Mouse (Mus musculus): ENCODE results near the gene Caly.
A peak's percentile ranks its signal among the peaks of the same experiment; 100 is the strongest.

The Caly gene

DNA sequence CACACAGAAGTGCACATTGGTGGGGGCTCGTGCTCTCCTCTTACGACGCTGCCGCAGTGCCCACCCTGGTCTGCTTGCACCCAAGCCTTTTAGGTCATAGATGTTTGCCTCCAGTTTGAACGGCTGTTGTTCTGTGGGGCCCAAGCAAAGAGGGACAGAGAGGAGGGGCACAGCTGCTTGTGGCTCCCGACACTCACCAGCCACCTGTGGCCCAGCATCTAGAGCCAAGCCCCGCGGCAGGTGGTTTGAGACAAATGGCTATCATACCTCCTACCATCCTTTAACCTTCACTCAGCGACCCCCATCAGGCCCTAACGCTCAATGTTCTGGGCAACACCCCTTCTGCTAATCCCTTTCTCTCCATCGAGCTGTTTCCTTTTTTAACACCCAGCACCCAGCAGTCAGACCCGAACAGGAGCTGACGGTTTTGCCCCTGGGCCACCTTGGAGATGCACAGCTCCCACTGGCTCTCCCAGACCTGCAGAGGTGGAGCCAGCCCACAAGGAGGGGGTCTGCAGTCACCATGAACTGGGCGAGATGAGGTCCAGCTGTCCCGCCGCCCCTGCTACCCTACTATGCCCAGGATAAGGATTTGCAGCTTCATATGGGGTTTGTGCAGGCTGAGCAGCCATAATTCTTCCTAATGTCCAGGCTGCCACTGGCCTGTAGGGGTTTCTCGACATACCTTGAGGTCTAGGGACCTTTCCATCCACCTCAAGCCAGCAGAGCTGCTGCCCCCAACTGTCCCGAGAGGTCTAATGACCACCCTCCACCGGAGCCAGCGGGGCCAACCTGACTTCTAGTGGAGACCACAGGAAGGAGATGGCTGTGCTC lies 723 bp downstream of the Caly start:
- DNase-seq = peak; percentile 58 to 67

DNA sequence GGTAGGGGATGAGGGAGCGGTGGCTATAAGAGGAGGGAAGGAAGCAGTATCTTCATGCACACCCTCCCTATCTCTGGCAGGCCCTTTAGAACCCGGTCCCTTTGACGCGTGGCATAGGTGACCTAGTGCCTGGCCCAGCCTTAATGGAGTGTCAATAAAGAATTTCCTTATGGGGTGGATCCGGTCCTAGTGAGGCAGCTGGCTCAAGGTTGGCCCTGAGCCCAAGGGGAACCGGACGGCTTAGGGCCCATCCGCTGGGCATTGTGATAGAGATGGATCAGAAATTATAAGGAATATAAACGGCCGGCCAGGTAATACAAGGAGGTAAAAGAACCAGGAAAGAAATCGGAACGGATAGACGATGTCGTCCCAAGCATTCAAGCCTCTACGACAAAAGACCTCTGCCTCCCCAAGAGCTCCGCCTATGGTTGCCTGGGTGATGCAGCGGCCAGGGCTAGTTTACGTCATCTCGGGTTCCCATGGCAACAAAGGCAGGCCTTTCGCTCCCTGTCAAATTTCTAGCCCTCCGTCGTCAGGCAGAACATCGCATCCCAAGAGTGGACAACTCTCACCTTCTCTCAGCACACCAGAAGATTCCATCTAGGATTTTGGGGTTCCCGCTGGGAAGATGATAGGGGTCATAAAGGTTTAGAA lies 1.7 kb downstream of the Caly start:
- peak; percentile 89 to 94 for DNase-seq

DNA sequence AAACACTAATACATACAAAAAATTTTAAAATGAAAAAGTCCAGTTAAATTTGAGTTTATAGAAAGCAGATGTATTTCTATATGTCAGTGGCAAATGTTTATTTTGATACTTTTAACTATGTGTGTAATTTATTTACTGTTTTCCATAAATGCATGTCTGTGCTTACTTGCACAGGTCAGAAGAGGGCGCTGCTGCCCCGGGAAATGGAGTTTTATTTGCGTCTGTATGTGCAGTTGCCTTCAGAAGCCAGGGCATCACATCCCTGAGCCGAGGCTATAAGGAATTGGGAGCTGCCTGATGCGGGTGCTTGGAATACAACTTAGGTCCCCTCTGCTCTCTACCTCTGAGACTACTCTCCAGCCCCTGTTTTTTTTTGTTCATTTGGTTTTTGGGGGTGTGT lies 3.6 kb downstream of the Caly start:
- peak; percentile 83 to 89 for DNase-seq

DNA sequence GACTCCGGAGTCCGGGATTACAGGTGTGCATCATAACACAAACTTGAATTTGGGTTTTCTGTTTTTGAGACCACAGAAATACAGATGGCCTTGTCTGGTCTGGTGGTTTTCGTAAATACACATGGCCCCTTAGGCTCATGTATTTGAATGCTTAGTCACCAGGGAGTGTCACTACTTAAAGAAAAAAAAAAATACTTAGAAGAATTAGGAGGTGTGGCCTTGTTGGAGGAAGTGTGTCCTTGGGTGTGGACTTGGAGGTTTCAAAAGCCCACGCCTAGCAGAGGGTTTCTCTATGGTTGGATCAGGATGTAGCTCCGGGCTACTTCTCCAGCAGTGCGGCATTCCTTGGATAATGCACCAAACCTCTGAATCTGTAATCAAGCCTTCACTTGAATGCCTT lies 4.7 kb downstream of the Caly start:
- DNase-seq = no peak

DNA sequence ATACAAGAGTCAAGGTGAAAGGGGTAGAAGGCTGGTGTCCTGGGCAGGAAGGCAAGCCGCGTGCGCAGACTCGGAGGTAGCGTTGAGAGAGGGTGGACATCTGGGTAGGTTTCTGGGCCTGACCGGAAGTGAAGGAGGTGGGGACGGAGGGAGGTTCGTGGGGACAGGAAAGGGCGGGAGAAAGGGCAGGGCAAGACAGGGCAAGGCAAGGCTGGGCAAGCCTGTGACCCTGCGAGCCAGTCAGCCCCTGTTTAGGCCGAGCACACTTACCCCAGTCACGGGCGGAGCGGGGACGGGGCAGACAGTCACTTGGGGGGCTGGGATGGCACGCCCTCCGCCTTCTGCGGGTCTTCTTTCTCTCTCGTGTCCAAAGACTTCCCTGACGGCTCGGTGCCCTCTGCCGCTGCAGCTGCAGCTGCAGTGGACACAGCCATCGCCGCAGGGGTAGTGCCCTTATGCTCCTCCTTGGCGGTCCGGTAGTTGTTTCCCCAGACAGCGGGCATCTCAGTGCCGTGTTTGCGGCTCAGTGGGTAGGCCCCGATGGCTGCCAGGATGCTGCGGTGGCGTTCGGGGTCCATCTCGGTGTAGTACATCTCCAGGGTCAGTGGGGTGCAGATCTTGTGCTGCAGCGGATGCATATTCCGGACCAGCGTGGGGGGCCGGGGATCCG lies 12.2 kb downstream of the Caly start:
- no peak for DNase-seq

DNA sequence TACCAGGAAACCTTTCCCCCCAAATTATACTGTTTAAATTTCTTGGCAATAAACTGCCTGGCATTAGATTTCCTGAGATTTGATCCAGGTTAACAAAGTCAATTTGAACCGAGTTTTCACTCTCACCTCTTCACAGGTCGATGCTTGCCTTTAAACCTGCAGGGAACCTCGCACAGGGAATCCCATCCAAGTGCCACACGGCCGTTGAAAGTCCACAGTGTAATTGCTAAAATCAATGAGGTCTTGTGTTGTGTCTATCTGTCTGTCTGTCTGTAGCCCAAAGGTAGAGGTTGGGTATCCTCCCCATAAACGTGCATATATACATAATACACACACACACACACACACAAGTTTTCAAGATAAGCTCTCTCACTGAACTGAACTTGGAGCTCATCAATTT lies 15.0 kb downstream of the Caly start:
- DNase-seq = no peak

DNA sequence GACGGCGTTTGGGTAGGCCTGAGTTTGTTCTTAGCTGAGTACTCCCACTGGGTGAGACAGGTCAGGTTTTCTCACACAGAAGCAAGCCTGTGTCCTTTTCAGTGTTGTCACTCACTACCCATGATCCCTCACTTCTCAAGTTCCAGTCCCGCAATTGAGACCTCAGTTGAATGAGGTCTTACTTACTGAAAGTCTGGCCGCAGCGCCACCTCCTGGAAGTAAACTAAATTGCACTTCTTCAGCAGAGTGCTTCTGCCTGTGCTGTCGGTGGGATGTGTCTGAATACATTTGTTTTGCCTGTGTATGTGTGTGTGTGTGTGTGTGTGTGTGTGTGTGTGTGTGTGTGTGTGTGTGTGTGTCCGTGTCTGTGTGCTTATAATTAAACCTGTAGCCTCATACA lies 19.3 kb downstream of the Caly start:
- peak; percentile 68 to 84 for DNase-seq

DNA sequence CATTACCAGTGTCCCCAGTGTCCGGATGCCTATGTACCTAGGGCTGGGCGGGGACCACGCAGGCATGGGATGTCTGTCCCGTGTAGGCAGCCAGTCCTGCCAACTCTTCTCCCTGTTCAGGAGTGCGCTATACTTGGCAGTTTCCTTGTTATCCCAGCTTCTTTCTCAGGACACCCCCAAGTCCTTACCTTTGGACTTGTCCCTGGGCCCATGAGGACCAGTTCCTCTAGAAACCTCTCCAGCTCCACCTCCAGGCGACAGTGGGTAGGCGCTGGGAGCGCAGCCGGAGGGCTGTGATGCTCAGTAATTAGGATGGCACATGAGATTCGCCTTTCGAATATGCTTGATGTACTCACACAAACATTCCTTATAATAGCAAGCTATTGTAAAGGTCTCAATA lies 20.0 kb downstream of the Caly start:
- DNase-seq = peak in 1 of 2 experiments; percentile 57

DNA sequence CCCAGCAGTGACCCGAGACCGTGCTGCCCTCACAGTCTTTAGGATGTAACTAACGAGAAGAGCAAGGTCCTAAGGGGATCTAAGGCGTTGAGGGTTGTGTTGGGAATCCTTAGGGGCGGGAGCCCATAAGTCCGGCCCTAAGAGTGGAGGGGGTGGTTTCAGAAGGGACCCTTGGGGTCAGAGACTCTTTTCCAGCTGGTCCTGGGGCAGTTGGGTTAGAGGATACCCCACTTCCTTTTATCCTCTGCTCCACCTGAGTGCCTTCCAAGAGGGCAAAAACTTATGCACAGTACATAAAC lies 20.6 kb downstream of the Caly start:
- no peak for DNase-seq

DNA sequence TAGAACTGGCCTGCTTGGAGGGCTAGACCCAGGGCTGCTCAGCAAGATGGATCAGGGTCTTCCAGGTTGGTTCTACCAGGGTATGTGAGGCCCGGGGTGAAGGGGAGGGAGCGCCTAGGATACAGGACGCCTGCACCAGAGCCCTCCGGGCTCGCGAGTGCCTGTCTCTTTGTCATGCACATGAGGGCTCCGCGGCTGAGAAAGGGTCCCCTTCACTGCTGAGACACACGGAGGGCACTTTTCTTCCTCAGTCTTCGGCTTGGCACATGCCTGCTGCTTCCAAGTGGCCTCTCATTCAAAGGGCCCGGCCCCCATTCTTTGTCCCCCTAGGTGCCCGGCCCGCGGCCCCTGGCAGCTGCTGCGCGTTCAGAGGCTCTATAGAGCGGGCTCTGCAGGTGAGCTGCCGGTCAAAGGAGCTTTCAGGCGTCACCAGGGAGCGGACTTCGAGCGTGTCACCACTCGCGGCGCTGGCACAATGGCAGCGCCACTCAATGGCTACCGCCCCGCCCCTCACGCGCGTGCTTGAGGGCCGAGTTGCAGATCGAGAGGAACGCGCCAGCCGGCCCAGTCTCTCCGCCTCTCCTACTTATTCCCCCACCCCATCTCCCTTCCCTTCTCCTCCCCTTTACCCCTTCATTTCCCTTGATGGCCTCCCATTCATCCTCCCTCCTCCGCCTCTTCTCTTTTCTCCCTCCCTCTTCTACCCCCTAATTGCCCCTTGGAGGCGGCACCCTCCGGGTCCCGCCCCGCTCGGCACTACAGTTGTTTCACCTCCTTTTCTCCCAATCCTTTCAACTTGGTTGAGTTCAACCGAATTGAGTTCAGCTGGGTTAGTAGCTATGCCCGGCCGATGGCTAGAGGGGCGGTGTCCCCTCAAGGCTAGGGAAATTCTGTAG lies 21.2 kb downstream of the Caly start:
- DNase-seq = peak in 1 of 2 experiments; percentile 54

DNA sequence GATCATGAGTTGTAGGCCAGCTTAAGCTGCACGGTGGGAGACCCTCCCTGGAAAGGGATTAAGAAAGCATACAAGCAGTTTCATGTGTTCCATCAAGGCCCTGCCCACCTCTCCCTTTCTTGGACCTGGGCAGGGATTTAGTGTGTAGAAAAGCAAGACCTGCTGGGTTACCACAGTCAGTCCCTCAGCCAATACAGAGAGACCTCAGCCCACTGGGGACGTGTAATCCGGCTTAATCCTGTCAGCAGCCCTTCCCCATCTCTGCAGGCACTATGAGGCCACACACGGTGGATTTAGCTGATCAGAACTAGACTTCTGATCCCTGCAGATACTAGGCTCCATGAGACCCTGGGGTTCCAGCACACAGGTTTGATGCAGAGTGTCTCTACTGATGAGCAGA lies 22.7 kb downstream of the Caly start:
- no peak for DNase-seq

DNA sequence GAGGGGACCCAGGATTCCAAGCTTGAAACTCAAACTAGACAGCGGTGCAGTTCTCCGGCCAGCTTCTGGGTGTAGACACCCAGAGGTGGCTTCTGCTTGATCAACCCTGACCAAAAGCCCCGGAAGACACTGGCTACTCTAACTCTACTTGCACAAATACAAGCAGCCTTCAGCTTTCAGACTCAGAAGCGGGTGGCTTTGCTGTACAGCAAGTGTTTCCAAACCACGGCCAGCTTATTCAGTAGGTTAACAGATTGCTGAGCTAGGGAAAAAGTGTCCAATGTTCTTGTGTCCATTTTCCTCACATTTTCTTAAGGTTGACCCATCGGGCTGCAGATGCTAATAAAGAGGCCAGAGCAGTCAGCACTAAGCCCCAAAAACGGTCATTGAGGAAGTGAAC lies 23.8 kb downstream of the Caly start:
- DNase-seq = no peak

DNA sequence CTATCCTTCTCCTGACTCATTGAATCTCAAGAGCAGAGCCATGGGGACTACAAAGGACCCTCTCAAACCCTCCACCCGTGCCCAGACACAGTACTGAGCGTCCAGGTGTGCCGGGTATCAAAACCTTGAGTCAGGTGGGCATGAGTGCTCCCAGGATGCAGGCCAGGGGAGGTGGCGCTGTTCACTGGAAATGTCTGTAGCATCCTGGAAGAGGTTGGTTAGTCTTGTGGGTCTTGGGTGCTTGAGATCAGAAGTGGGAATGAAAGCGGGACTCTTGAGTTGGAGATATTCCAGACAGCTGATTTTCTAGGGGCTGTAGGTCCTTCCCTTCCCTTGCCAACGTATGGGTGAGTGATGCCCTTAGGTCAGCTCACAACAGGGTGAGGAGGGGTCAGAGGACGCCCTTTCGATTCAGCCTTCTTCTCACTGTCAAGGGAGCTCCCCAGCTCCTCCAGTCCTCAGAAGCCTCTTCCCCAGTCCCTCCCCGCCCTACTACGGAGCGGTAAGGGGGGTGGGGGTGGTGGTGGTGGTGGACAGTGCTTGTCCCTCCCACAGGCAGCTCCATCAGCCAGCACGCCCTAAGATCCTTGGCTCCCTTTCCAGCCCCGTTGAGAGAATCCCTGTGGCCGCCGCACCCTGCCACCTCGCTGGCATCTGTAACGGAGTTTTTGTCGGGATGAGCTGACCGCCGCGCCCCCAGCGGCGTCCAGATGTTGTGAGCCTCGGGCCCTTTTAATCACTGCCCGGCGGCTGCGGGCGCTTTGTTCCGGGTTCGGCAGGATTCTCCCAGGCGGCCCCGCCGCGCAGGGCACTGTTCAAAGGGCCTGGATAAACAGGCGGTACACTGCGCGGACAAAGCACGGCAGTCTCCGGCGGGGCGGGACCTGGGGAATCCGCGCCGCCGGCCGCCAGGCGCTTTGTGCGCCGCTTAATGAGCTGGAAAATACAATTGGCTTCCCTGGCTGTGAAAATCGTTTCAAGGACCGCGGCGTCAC lies 24.6 kb downstream of the Caly start:
- DNase-seq = peak in 1 of 2 experiments; percentile 37

DNA sequence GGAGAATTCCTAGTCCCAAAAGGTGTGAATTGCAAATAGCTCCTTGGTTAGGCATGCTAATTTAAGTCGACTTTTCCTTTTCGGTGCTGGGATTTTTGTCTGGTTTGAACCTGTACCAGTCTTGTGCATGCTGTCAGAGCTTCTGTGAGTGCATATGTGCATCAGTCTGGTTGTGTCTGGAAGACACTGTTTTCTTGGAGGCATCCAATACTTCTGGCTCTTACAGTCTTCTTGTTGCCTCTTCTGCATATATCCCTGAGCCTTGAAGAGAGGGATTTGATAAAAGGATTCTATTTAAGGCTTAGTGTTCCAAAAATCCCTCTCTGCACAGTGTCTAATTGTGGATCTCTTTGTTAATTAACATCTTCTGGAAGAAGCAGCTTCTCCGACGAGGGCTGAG lies 28.2 kb downstream of the Caly start:
- DNase-seq = no peak

DNA sequence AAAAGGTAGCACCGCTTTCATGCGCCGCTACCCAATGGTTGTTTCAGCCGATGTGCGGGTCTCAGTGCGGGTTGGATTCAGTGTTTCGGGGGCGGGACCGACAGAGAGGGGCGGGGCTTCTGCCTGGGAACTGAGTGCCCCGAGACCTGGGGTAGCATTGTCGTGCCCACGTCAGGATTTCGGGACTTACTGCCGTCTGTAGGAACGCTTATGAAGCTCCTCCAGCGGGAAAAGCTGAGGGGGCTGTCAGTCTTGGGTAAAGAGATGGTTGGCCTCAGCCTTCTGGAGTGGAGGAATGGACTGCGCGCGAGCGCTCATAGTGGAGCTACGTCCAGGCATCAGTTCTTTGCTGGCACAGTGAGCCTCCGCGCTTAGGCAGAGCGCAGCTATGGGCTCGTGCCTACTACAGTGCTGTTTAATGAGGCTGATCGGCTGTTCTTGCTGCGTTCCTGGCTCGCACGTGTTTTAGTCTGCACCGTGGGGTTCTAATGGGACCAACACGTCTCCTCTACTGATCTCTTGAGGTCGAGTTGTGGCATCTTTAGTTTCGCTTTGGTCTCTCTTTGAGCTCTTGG lies 33.1 kb downstream of the Caly start:
- DNase-seq = peak in 1 of 2 experiments; percentile 27

DNA sequence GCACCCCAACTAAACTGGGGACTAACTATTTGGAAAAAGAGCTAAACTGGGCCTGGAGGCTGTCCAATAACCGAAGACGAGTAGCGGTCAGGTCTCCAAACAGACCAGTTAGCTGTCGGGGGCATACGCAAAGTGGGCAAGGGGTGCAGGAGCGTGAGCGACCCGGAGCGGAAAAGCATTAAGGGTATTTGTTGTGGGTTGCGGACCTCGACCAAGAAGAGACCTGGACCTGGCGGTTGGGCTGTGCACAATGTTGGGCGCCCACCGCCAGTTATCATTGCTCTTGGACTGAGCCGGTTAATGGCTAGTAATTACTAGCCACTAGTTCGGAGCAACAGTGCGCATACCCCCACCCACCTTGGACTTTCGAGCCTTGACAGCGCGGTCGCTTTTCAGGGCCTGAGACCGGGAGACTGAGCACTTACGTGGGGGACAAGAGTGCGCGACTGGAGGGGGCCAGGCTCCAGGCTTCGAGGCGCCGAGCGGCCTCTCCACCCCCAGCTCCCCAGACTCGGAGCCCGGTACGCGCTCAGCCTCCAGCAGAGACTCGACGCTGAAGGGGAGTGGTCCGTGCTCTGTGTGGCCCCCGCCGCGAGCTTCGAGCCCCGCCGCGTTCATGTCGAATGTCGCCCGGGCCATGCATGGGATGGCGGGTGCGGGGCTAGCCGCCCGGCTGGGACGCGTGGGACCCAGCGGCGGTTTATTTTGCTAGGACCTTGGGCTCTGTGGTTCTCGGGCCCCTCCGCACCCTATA lies 33.8 kb downstream of the Caly start, which contains the start of gene Msx3:
Gene Msx3, minus strand, starts transcription at position 729 of the 754 bp plus-strand sequence.
- DNase-seq = no peak

DNA sequence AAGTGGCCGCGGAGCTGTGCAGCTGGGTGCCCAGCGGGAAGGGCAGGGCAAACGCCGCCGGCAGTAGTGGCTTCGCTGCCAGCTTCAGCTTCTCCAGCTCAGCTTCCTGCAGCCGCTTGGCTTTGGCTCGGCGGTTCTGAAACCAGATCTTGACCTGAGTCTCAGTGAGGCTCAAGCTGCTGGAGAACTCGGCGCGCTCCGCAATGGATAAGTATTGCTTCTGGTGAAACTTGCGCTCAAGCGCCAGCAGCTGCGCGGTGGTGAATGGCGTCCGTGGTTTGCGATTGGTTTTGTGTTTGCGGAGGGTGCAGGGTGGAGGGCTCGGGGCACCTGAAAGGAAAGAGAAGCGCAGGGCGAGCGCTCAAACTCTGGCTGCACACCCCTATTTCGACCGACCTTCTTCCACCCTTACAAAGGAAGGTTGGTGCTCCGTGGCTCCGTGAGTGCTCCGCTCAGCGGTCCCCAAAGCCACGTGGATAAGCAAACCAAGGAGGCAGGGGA lies 34.5 kb downstream of the Caly start:
- DNase-seq = peak in 1 of 2 experiments; percentile 28

DNA sequence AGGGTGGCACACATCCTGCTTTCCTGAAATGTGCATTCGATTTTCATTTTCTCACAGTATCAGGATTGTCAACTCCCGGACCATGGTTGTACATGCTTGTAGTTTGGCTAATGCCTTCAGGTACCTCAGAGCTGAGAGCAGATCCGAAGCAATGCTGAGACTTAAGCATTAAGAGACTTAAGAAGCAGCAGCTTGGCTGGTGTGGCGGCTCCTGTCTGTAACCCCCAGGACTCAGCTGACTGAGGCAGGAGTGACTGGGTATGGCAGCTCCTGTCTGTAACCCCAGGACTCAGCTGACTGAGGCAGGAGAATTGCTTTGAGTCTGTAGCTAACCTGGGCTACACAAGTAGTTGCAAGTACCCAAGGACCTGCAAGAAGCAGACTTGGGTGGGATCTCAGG lies 36.8 kb downstream of the Caly start:
- no peak for DNase-seq

DNA sequence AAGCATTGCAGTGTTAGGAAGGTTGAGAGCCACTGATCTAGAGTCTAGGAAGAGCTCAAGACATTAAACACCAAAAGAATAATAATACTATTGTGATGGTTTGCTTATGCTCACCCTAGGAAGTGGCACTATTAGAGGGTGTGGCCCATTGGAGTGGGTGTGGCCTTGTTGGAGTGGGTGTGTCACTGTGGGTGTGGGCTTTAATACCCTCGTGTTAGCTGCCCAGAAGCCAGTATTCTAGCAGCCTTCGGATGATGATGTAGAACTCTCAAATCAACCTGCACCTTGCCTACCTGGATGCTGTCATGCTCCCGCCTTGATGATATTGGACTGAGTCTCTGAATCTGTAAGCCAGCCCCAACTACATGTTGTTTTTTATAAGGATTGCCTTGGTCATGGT lies 39.6 kb downstream of the Caly start:
- DNase-seq = no peak

DNA sequence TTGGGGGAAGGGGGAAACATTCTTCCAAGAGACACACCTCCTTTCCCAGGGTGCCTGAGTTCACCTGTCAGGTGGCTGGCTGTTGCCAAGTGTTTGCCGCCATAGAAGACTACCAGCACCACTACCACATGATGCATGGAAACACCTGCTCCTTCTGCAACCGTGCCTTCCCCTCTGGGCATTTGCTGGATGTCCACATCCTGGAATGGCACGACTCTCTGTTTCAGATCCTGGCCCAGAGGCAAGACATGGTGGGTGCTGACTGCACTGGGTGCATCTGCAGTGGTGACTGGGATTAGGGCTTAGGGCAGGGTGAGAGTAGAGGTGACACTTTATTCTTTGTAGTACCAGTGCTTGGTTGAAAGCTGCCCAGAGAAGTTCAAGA lies 45.2 kb downstream of the Caly start:
- no peak for DNase-seq

Data from cerebellum, postnatal 25 days (tissue).